Mouse (Mus musculus): ENCODE data around the gene D430041D05Rik.

Gene D430041D05Rik

DNA sequence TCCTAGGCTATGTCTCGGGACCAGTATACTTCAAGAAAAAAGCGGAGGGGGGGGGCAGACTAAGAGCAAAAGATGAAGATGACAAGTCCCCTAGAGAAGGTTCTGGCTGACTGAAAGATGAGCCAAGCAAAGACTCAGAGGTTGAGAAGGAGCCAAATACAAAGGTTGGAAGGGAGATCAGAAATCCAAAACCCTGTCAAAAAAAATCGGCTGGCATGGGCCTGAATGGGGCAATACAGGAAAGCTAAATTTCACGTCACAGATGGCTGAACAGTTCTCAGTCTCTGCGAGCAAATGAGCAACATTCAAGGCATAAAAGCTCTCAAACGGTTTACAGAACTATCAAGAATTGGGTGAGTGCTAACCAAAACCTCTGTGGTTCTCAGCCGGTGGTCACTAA lies 2.5 kb downstream of the D430041D05Rik start:
- no peak for DNase-seq (ENCODE audit: low spot score in 2 of 2)

DNA sequence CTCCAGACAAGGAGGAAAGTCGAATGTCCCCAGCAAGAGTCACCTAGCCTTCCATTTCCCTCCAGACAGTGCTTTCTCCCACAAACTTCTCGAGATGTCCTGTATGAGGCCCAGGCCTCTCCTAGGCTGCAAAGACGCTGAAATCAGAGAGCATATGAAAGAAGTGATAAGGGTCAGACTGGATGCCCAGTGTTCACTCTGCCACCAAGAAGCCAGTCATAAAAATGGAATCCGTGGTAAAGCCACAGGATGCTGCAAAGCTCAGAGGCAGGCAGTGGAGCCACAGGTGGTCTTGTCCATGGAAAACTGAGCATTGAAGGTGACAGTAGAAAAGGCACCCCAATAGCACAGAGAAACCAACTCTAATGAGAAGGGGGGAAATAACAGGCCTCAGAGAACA lies 2.9 kb downstream of the D430041D05Rik start:
- no peak for DNase-seq (ENCODE audit: low spot score in 2 of 2)

DNA sequence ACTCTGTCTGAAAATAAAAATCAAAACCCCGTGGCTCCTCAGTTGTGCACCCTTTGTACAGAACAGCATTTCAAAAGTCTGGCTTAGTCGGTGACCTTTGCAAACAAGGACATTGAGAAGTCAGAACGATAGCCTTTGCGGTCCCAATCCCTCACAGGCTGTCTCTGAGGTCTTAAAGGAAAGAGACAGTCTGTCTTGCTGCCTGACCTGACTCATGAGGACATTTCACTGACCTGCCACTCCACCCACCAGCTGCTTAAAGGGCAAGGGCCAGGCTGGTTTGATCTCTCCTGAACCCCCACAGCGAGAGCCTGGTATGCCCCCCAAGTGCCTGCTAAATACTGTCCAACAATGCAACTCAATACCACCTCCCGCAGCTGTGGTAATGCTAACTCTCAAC lies 6.8 kb downstream of the D430041D05Rik start:
- DNase-seq (ENCODE audit: low spot score in 2 of 2), result no peak

DNA sequence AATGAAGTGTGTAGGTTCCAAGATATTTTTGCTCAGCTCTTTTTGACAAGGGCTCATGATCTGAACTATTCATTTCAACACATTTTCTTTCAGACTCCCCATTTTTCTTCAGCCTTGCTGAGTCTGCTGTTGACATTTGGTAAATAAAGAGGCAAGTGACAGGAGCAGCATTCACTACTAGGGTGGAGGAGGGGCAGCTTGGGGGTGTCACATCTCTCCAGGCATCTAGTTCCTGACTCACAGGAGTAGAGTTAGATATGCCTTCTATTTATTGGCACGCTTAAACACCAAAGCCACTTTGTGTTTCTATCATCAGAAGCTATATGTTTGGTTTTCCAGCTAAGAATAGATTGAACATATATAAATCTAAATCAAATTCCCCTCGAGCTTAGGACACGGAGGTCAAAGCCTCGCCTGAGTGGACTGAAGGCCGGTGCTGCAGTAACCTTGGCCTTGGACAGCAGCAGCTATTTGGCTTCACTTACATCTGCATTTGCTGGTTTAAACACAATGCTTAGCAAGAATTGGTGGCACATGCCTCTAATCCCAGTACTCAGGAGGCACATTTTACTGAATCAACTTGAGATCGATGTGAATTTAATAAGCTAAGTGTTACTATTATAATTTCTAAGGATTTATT lies 12.0 kb downstream of the D430041D05Rik start:
- no peak for DNase-seq (ENCODE audit: low spot score in 2 of 2)

DNA sequence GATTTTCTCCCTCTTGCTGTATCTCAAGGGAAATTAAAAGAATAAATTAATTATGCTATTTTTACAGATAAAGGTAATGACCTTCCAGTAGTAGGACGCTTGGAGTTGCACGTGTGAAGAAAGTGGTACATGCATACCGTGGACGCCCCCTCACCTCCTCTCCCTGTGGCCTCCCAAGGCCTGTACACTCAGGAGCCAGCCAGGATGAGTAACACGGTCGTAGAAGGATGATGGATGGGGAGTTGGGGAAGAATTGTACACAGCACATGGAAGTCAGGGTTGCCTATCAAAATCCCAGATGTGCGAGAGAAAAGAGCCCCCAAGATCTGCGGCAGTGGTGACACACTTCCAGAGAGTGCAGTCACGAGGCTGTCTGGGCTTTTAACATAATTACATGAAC lies 14.9 kb downstream of the D430041D05Rik start:
- DNase-seq (ENCODE audit: low spot score in 2 of 2), result no peak

DNA sequence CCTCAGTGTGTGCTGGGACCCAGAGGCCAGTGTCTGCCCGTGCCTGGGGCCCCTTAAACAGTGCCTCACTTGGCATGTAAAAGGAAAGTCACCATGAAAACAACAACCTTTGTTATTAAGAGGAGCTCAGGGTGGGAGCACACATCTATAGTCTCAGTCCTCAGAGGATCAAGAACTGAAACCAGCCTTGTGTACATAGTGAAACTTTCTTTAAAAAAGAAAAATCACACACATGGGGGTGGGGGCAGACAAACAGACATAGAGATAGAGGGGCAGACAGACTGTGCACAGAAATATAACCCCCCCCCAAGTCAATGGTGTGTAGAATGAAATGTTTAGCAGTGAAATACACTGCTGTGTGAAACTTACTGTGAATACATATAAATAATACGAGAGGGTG lies 16.0 kb downstream of the D430041D05Rik start:
- DNase-seq (ENCODE audit: low spot score in 2 of 2), result no peak

DNA sequence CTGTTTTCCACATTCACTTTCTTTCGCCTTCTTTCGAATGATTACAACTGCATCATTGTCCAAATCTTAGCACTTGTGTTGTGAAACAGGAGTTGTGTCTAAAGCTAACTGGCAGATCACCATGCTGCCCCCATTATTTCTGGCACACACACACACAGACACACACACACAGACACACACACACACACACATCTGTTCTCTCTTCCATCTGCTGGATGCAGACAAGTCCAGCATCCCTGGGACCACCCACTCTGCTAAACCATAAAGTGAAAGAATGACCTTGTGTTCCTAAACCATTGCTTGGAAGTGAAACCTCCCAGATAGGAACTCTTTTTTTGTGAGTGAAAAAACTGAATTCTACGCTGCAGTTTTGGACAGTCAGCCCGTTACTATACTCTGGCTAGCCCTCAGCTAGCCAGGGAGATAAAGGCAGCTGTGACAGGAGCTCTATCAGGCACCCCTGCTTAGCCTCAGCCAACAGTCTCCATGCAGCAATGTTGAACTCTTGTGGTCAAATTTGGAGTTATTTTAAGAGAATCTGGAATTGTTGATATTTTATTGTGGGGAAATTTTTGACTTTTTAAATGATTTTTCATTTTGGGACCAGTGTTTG lies 18.0 kb downstream of the D430041D05Rik start:
- DNase-seq (ENCODE audit: low spot score in 2 of 2), result no peak

DNA sequence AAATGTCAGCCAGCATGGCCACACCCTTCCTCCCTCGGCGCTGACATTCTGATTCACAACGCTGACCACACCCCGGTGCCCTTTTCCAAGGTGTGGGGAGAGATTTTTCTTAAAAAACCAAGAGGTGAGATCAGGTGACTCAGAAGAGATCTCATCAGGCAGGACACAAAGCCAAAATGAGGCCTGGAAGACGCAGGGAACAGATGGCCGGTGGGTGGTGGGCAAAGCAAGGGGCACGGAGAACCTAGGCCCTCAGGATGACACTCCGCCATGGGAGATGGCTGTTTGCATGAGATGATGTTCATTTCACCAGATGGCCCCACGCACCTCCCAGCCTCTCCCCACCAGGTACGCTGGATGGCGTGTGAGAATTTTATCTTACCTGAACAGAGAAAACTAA lies 21.6 kb downstream of the D430041D05Rik start:
- DNase-seq (ENCODE audit: low spot score in 2 of 2), result no peak

DNA sequence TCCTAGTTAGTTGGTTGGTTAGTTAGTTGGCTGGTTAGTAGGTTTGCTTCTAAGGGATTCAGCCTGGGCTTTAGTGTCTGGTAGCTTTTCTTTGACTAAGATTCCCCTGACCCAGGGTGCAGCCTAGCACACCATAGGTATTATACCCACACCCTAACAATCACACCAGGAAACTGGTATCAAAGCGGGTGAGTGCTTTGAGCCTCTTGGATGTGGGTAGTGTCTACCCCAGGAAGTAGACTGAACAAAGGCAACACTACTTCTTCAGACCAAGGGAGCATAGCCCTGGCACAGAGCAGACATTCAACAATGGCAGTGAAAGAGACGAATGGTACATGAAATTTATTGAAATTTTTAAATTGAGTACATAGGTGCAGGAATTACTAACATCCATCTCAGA lies 24.9 kb downstream of the D430041D05Rik start:
- DNase-seq (ENCODE audit: low spot score in 2 of 2), result no peak

DNA sequence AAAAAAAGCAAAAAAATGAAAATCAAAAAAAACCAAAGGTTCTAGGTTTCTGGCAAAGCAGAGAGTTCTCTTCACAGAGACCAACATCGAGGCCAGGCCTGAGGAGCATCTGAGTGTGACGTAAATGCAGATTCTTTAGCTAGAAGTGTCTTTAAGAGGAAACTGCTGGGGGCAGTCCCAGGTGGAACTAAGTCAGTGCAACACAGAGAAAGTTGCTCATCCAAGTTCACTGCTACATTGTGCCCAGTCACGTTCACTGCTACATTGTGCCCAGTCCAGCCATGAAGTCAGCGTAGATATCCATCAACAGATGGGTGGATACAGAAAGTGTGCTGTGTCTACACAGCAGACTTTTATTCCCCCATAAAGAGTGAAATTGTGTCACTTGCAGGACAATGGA lies 27.2 kb downstream of the D430041D05Rik start:
- no peak for DNase-seq (ENCODE audit: low spot score in 2 of 2)

DNA sequence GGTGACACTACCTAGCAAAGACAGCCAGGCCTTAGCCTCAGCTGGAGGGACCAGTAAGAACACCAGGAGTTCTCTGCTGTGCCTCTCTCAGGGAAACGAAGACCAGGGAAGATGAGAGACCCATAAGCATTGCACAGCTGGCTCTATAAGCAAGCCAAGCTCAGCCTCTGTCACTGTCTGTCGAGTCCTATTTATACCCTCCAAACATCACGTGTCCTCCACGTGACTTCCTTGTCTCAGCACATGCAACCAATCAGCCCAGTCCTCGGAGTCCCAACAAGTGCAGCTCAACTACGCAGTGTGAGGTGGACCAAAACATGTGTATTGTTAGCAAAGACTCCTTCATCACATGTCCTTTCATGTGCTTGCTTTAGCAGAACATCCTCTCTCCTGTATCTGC lies 28.0 kb downstream of the D430041D05Rik start:
- no peak for DNase-seq (ENCODE audit: low spot score in 2 of 2)

DNA sequence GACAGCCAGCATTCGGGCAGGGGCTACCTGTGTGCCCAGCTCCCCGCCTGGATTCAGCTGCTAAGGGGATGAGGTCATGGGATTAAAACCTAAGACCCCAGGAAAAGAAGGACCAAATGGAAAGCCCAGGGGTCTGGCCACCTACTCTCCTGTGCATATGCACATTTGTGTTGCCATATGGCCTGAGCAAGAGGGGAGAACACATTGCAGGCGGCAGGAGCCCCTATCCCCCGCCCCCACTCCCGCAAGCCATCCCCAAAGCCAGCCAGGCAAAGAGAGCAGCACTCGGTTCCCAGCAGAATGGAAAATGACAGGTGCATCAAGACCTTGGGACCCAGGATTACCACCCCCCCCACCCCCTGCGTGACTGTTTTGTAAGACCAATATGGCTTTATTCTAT lies 31.5 kb downstream of the D430041D05Rik start:
- no peak for DNase-seq (ENCODE audit: low spot score in 2 of 2)

DNA sequence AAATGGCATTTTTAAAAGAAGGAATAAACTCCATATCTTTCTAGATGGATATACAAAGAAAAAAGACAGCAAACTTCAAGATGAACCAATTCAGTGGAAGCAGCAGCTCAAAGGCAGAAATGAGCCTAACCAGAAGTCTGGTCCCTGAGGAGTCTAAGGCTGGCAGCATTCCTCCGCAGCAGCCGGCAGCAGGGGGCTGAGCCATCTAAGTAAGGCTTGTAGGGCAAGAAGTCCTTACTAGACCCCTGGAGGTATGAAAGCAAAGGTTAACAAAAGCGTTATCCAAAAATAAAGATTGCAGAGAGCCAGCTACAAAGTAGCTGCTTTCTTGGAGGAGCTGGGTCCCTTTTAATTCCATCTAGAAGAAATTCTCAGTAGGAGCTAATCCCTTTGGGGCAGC lies 32.0 kb downstream of the D430041D05Rik start:
- no peak for DNase-seq (ENCODE audit: low spot score in 2 of 2)

DNA sequence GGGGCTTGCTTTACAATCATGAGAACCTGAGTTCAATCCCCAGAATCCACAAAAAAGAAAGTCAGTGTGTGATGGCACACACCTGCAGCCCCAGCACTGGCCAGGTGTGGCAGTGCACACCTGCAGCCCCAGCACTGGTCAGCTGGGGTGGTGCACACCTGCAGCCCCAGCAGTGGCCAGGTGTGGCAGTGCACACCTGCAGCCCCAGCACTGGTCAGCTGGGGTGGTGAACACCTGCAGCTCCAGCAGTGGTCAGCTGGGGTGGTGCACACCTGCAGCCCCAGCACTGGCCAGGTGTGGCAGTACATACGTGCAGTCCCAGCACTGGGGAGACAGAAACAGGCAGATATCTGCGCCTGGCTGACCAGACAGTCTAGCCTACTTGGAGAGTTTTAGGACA lies 32.8 kb downstream of the D430041D05Rik start:
- DNase-seq (ENCODE audit: low spot score in 2 of 2), result no peak

DNA sequence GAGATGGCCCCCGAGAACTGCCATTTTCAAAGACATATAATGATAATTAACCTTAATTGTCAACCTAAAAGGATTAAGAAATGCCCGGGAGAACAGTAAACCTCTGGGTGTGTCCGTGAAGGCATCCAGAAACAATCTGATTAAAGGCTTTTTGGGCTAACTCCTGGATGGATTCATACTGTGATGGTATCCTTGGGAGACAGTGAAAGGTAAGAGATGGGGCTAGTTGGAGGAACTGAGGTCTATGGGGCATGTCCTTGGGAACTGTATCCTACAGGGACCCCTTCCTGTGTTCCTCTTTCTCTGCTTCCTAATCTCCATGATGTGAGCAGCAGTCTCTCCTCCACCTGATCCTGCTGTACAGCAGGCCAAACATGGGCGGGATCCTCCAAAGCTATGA lies 38.7 kb downstream of the D430041D05Rik start:
- no peak for DNase-seq (ENCODE audit: low spot score in 2 of 2)

DNA sequence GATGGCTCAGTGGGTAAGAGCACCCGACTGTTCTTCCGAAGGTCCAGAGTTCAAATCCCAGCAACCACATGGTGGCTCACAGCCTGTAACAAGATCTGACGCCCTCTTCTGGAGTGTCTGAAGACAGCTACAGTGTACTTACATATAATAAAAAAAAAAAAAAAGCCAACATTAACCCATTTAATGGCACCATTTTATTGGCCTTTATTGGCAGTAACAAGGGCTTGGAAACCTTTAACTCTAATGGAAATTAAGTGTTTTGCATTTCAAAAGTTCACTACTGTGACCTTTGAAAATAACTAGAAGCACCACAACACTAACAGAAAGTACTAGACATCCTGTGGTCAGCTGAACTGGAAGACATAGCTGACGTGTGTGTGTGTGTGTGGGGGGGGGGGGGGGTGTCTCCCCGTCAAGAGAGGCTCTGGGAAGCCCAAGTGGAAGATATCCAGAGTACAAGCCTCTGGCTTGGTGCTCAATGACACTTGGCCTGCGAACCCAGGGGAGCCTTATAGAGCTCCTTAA lies 39.1 kb downstream of the D430041D05Rik start:
- DNase-seq (ENCODE audit: low spot score in 2 of 2), result no peak

DNA sequence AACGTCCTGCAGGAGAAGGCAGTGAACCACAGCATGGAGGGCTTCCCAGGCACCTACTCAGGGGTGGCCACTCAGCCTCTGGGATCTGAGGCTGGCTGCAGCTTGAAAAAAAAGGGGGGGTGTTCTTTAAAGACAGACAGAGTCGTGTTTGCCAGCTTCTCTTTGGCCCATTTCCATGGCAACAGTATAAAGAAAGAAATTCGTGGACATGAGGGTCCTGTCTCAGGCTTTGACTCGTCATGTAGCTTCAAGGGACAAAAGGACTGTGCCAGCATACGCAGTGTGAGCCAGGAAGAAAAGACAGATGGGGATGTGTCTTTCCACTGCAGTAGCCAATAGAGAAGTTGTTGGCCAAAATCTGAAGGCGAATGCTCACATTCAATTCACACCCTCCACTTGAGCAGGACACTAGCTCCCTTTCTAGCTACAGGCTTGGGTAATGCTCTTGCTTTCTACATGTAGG lies 42.9 kb downstream of the D430041D05Rik start:
- peak in 1 of 2 experiments; percentile 57 for DNase-seq (ENCODE audit: low spot score in 2 of 2)

DNA sequence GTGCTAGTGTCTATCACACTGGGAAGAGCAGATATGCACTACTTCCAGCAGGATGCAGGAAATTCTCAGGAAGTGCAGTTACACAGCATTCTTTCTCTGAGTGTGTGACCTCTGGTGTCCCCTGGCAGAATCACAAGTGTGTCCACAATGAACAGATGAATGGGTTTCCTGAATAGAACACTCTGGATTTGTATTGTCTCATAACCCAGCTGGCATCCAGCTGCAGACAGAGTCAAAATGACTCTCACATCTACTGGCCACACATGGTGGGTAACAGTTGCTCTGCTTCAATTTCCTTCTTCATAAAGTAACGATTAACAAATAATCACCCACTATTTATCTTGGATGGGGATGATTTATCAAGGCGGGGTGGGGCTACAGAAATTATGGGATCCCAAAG lies 43.5 kb downstream of the D430041D05Rik start:
- DNase-seq (ENCODE audit: low spot score in 2 of 2), result no peak

DNA sequence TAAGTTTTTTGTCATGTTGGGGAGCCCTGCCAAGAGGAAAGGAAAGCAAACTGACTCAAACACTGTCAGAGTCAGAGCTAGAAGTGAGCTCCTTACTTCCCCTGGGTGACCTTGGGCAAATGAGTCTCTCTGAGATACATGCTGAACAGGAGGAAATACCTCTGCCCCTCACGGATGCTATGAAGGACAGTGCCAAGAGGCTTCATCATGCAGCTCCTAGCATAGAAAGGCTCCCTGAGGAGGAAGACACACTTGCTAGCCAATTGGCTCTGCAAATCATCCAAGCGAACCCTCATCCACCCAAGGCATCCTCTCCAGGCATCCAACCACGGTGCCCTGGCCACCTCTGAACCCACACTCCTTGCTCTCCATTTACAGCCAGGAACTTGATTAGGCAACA lies 51.5 kb downstream of the D430041D05Rik start:
- no peak for DNase-seq (ENCODE audit: low spot score in 2 of 2)

DNA sequence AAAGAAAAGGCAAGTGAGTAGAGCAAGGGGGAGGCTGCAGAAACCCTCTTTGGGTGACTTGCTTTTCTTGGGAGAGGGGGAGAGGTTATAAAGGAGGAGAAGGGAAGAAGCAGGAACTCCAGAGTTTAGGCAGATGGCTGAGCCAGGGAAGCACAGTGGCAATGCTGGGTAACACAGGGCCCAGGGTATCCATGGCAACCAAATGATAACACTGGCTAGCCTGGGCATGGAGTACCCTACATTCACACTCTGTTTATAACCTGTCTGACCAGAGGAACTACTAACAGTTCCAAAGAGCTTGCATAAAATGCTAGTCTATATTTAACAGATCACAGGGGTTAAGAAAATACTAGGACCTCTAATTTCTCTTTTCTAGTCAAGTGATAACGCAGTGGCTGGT lies 51.9 kb downstream of the D430041D05Rik start:
- no peak for DNase-seq (ENCODE audit: low spot score in 2 of 2)

DNA sequence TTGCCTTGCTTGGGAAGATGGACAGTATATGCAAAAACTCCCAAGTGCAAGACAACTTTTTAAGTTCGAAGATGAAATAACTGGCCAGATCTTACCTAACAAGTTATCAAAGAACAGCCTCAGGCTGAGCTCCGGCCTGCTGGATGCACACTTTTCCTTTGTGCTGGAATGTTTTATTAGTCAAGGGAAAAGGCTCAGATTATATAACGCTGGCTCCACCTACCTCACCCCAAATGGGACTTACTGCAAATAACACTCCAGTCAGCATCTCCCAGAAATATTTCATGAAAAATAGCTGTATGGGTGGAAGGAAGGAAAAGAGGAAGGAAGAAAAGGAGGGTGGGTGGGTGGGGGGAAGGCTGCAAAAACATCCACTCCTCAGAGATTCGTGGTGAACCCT lies 54.3 kb downstream of the D430041D05Rik start:
- peak in 1 of 2 experiments; percentile 44 for DNase-seq (ENCODE audit: low spot score in 2 of 2)

DNA sequence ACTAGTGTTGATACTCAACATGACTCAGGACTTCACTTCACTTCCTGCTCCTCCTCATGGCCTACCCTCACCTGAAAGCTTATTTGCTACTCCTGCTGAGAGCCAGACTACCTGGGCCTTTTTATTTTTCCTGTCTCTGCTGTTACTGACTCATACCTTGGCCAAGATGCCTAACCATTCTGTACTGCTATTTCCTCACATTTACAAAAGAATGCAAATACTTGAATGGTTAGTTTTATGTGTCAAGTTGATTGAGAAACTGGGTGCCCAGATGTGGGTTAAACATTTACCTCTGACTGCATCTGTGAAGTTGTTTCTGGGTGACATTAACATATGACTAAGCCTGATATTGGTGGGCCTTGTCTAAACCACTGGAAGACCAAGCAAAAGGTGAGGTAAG lies 56.7 kb downstream of the D430041D05Rik start:
- DNase-seq (ENCODE audit: low spot score in 2 of 2), result no peak

DNA sequence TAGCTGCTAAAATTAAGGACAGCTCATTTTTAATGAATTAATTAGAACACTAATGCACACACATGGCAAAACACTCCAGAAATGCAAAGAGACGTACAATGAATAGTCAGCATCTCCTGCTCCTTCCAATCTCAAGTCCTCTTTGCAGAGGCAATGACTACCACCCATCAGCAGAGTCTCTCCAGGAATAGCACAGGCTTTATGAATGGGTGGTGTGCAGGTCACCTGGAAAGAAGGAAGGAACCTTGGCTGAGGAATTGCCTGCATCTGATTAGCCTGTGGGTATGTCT lies 58.7 kb downstream of the D430041D05Rik start:
- DNase-seq (ENCODE audit: low spot score in 2 of 2), result no peak

Data from right cerebral cortex, postnatal 36 days (tissue).